Mouse (Mus musculus): ENCODE measurements at regions not wholly inside any gene's neighbourhood (a gene's known extent, or its start where the extent isn't known, plus 50 kb on each side); places are given as distances from the start of the nearest gene placed in this dataset.
"Not testable (repeated sequence)": the region's sequence is repeated elsewhere in the genome, so short reads cannot be mapped to it uniquely, and the experiment has no call there.

GRCm38 (mm10) chr16:55515228-55515696, 217.5 kb upstream of the Zpld1 start:
- no peak for DNase-seq

GRCm38 (mm10) chr16:55514448-55515200, 216.8 kb upstream of the Zpld1 start:
- no peak for DNase-seq

- no peak for DNase-seq
Observed at GRCm38 (mm10) chr16:55504796-55505413, 207.1 kb upstream of the Zpld1 start.

- DNase-seq: no peak
Observed at GRCm38 (mm10) chr16:55504274-55504673, 206.5 kb upstream of the Zpld1 start.

- DNase-seq: no peak
Observed at GRCm38 (mm10) chr16:55503273-55503672, 205.5 kb upstream of the Zpld1 start.

- DNase-seq: not testable (repeated sequence)
Observed at GRCm38 (mm10) chr16:55499831-55500230, 202.0 kb upstream of the Zpld1 start.

GRCm38 (mm10) chr16:55495051-55495450, 197.3 kb upstream of the Zpld1 start:
- no peak for DNase-seq

- no peak for DNase-seq
Observed at GRCm38 (mm10) chr16:55494162-55494561, 196.4 kb upstream of the Zpld1 start.

- DNase-seq: no peak
Observed at GRCm38 (mm10) chr16:55492111-55492510, 194.3 kb upstream of the Zpld1 start.

GRCm38 (mm10) chr16:55484391-55484790, 186.6 kb upstream of the Zpld1 start:
- no peak for DNase-seq

- no peak for DNase-seq
Observed at GRCm38 (mm10) chr16:55480745-55481144, 183.0 kb upstream of the Zpld1 start.

GRCm38 (mm10) chr16:55480304-55480703, 182.5 kb upstream of the Zpld1 start:
- peak in 1 of 2 experiments; percentile 8 for DNase-seq

- DNase-seq: peak in 1 of 2 experiments; percentile 31
Observed at GRCm38 (mm10) chr16:55476544-55477208, 178.9 kb upstream of the Zpld1 start.

- DNase-seq: no peak
Observed at GRCm38 (mm10) chr16:55474950-55475525, 177.3 kb upstream of the Zpld1 start.

- DNase-seq: no peak
Observed at GRCm38 (mm10) chr16:55471396-55471795, 173.6 kb upstream of the Zpld1 start.

- DNase-seq: no peak
Observed at GRCm38 (mm10) chr16:55470721-55471120, 172.9 kb upstream of the Zpld1 start.

GRCm38 (mm10) chr16:55469703-55470102, 171.9 kb upstream of the Zpld1 start:
- no peak for DNase-seq

- peak; percentile 53 for DNase-seq
Observed at GRCm38 (mm10) chr16:55468833-55469458, 171.2 kb upstream of the Zpld1 start.

- no peak for DNase-seq
Observed at GRCm38 (mm10) chr16:55460519-55460918, 162.7 kb upstream of the Zpld1 start.

- DNase-seq: no peak
Observed at GRCm38 (mm10) chr16:55447581-55447980, 149.8 kb upstream of the Zpld1 start.

- DNase-seq: no peak
Observed at GRCm38 (mm10) chr16:55442821-55443581, 145.2 kb upstream of the Zpld1 start.

All from cerebellum, postnatal 36 days (tissue).